Mouse (Mus musculus): ENCODE data around the gene Olr1.

- TF ChIP-seq CTCF (IDR thresholded peaks at IDR 0.05; ENCODE audit: borderline replicate concordance, control insufficient read depth, extremely low read depth, insufficient read depth, low read length, poor library complexity) (no peak), POLR2A (IDR thresholded peaks at IDR 0.05; ENCODE audit: control insufficient read depth, extremely low read depth, insufficient read depth, low read length, poor library complexity) (no peak)
Measured at GRCm38 (mm10) chr6:129514376-129514775, 7.4 kb upstream of the Olr1 start.
